Mouse (Mus musculus) limb, embryonic 14.5 days (tissue): ENCODE data around the gene Apoc3. TPM values are rescaled to one million over a fixed set of nuclear protein-coding genes. Genes with fewer than 3 reads are reported as not detected.

ENCODE experiments used
- ATAC-seq: fragments of 200-750 bp; cut with Nextera tagmentation; 2 replicates; pipeline ENCODE4 v1.8.0; 2017; ENCODE audit warnings: low read depth, moderate number of reproducible peaks, moderate TSS enrichment; ENCODE audit not compliant: low FRiP score
- DNase-seq: peaks from one replicate; pipeline ENCODE4 v3.0.0-alpha.2; 2015; ENCODE audit warnings: low spot score
- H3K27ac ChIP-seq: fragments of 300-500 bp; sonication (generic); replicated peaks from 2 replicates; pipeline ENCODE4 v1.5.1; 2014; ENCODE audit warnings: low read depth, mild to moderate bottlenecking, low read length, moderate library complexity, mixed read lengths
- H3K27me3 ChIP-seq: fragments of 300-500 bp; sonication (generic); 2 replicates; pipeline ENCODE4 v1.6.1; 2014; ENCODE audit warnings: low read length, mixed read lengths; ENCODE audit not compliant: control insufficient read depth, insufficient read depth
- H3K36me3 ChIP-seq: fragments of 300-500 bp; sonication (generic); 2 replicates; pipeline ENCODE4 v1.6.1; 2014; ENCODE audit warnings: mild to moderate bottlenecking, low read length, moderate library complexity, mixed read lengths; ENCODE audit not compliant: control insufficient read depth, insufficient read depth
- H3K4me1 ChIP-seq: fragments of 300-500 bp; sonication (generic); 2 replicates; pipeline ENCODE4 v1.6.1; 2014; ENCODE audit warnings: antibody characterized with exemption, low read length, mixed read lengths; ENCODE audit not compliant: control insufficient read depth, insufficient read depth
- H3K4me2 ChIP-seq: fragments of 300-500 bp; sonication (generic); replicated peaks from 2 replicates; pipeline ENCODE4 v1.6.1; 2014; ENCODE audit warnings: low read depth, mild to moderate bottlenecking, low read length, moderate library complexity; ENCODE audit not compliant: severe bottlenecking
- H3K4me3 ChIP-seq: fragments of 300-500 bp; sonication (generic); replicated peaks from 2 replicates; pipeline ENCODE4 v1.5.1; 2014; ENCODE audit warnings: low read length
- H3K9ac ChIP-seq: fragments of 300-500 bp; sonication (generic); 2 replicates; pipeline ENCODE4 v1.6.1; 2014; ENCODE audit warnings: mild to moderate bottlenecking, low read depth, low read length, moderate library complexity; ENCODE audit not compliant: severe bottlenecking
- H3K9me3 ChIP-seq: fragments of 300-500 bp; sonication (generic); 2 replicates; pipeline ENCODE4 v1.6.1; 2016; ENCODE audit warnings: low read length; ENCODE audit not compliant: control insufficient read depth
- POLR2A ChIP-seq: fragments of 200-500 bp; IDR thresholded peaks from 2 replicates; pipeline ENCODE4 v1.8.0; 2012; ENCODE audit warnings: inconsistent platforms, mild to moderate bottlenecking, moderate library complexity, borderline replicate concordance; ENCODE audit not compliant: insufficient read depth, insufficient read length; ENCODE audit errors: extremely low read depth
- WGBS: fragments of 180-500 bp; shearing (Covaris S2); extraction: QIAGEN DNeasy Blood & Tissue Kit; methylation state at CpG from one replicate; pipeline ENCODE4 v1.1.7; 2014; 5-methylcytosine and 5-hydroxymethylcytosine counted together
- polyA plus RNA-seq, 2 experiments: library from polyadenylated mRNA; depleted of rRNA in 1 of 2; stranded (reverse) in 1 of 2; unstranded in 1 of 2; fragments of >200 nt; fragmentation: Nextera tagmentation in 1 of 2; extraction: Ambion mirVana in 1 of 2; gene quantifications; 2 replicates each; pipeline versions ENCODE4 v1.2.1 to v1.2.3; 2012 to 2014

Apoc3 gene
- polyA plus RNA-seq, 2 experiments: not detected

- ATAC-seq (no peak), DNase-seq (no peak)
- TF ChIP-seq POLR2A: no peak
- no peaks in the 10 kb centered on the region for H3K9me3 ChIP-seq
- H3K36me3 ChIP-seq: peaks cover 82% of the 10 kb centered on the region
- no peak overlapping the region for H3K4me3 ChIP-seq
- no peaks in the 10 kb centered on the region for H3K4me1 ChIP-seq
- H3K9ac ChIP-seq: no peak overlapping the region
- no peak overlapping the region for H3K27ac ChIP-seq
- no peaks in the 10 kb centered on the region for H3K27me3 ChIP-seq
- WGBS: 89% methylated on average over 2 of the region's 2 CpGs
- no peak overlapping the region for H3K4me2 ChIP-seq
Observed at GRCm38 (mm10) chr9:46199609-46200008, 35.8 kb downstream of the Apoc3 start.

- no peaks in the 10 kb centered on the region for H3K9me3 ChIP-seq
- H3K4me2 ChIP-seq: no peak overlapping the region
- no peaks in the 10 kb centered on the region for H3K27me3 ChIP-seq
- H3K4me3 ChIP-seq: no peak overlapping the region
- ATAC-seq: no peak
- no peak overlapping the region for H3K9ac ChIP-seq
- H3K27ac ChIP-seq: no peak overlapping the region
- peaks cover 77% of the 10 kb centered on the region for H3K36me3 ChIP-seq
- 83% methylated on average over 7 of the region's 7 CpGs for WGBS
- DNase-seq: no peak
- TF ChIP-seq POLR2A: no peak
- no peaks in the 10 kb centered on the region for H3K4me1 ChIP-seq
Observed at GRCm38 (mm10) chr9:46198936-46199335, 36.5 kb downstream of the Apoc3 start.

GRCm38 (mm10) chr9:46198461-46198860, 37.0 kb downstream of the Apoc3 start:
- Histone ChIP-seq H3K27ac (no peak overlapping the region), H3K9ac (no peak overlapping the region), H3K36me3 (peaks cover 73% of the 10 kb centered on the region), H3K27me3 (no peaks in the 10 kb centered on the region), H3K4me3 (no peak overlapping the region), H3K9me3 (no peaks in the 10 kb centered on the region), H3K4me2 (no peak overlapping the region), H3K4me1 (no peaks in the 10 kb centered on the region)
- ATAC-seq (no peak), DNase-seq (no peak)
- 88% methylated on average over 9 of the region's 9 CpGs for WGBS
- no peak for TF ChIP-seq POLR2A

- peaks cover 63% of the 10 kb centered on the region for H3K36me3 ChIP-seq
- H3K4me2 ChIP-seq: no peak overlapping the region
- no peak for TF ChIP-seq POLR2A
- H3K9me3 ChIP-seq: no peaks in the 10 kb centered on the region
- no peaks in the 10 kb centered on the region for H3K4me1 ChIP-seq
- H3K4me3 ChIP-seq: no peak overlapping the region
- ATAC-seq (no peak), DNase-seq (no peak)
- no peaks in the 10 kb centered on the region for H3K27me3 ChIP-seq
- H3K9ac ChIP-seq: no peak overlapping the region
- H3K27ac ChIP-seq: no peak overlapping the region
- WGBS: 82% methylated on average over 12 of the region's 12 CpGs
Observed at GRCm38 (mm10) chr9:46196699-46197169, 38.7 kb downstream of the Apoc3 start.

- no peak overlapping the region for H3K27ac ChIP-seq
- 81% methylated on average over 9 of the region's 9 CpGs for WGBS
- no peaks in the 10 kb centered on the region for H3K27me3 ChIP-seq
- DNase-seq (no peak), ATAC-seq (no peak)
- no peaks in the 10 kb centered on the region for H3K9me3 ChIP-seq
- H3K4me1 ChIP-seq: no peaks in the 10 kb centered on the region
- H3K36me3 ChIP-seq: peaks cover 51% of the 10 kb centered on the region
- no peak for TF ChIP-seq POLR2A
- no peak overlapping the region for H3K9ac ChIP-seq
- no peak overlapping the region for H3K4me2 ChIP-seq
- no peak overlapping the region for H3K4me3 ChIP-seq
Observed at GRCm38 (mm10) chr9:46194809-46195208, 40.6 kb downstream of the Apoc3 start.

- Histone ChIP-seq H3K9ac (no peak overlapping the region), H3K27ac (no peak overlapping the region), H3K27me3 (no peaks in the 10 kb centered on the region), H3K36me3 (peaks cover 31% of the 10 kb centered on the region), H3K4me2 (no peak overlapping the region), H3K9me3 (no peaks in the 10 kb centered on the region), H3K4me1 (no peaks in the 10 kb centered on the region), H3K4me3 (no peak overlapping the region)
- 90% methylated on average over 6 of the region's 6 CpGs for WGBS
- ATAC-seq (no peak), DNase-seq (no peak)
- no peak for TF ChIP-seq POLR2A
Observed at GRCm38 (mm10) chr9:46192642-46193041, 42.8 kb downstream of the Apoc3 start.
